Mouse (Mus musculus) neural tube, embryonic 14.5 days (tissue): ENCODE results near the gene Engase. TPM values are rescaled to one million over a fixed set of nuclear protein-coding genes. Genes with fewer than 3 reads are reported as not detected.

ENCODE experiments used
- ATAC-seq: fragments of 200-750 bp; cut with Nextera tagmentation; 2 replicates; pipeline ENCODE4 v1.8.0; 2017; ENCODE audit warnings: low read depth, mild to moderate bottlenecking, moderate TSS enrichment, moderate library complexity
- H3K27ac ChIP-seq: fragments of 300-500 bp; sonication (generic); 2 replicates; pipeline ENCODE4 v1.5.1; 2014; ENCODE audit warnings: low read depth, mild to moderate bottlenecking, control low read depth, low read length, moderate library complexity, mixed read lengths
- H3K27me3 ChIP-seq: fragments of 300-500 bp; sonication (generic); 2 replicates; pipeline ENCODE4 v1.6.1; 2014; ENCODE audit warnings: low read length; ENCODE audit not compliant: control insufficient read depth, insufficient read depth
- H3K36me3 ChIP-seq: fragments of 300-500 bp; sonication (generic); 2 replicates; pipeline ENCODE4 v1.6.1; 2014; ENCODE audit warnings: low read length, mixed read lengths; ENCODE audit not compliant: control insufficient read depth, insufficient read depth
- H3K4me1 ChIP-seq: fragments of 300-500 bp; sonication (generic); 2 replicates; pipeline ENCODE4 v1.6.1; 2014; ENCODE audit warnings: low read length; ENCODE audit not compliant: control insufficient read depth, insufficient read depth
- H3K4me2 ChIP-seq: fragments of 300-500 bp; sonication (generic); 2 replicates; pipeline ENCODE4 v1.6.1; 2014; ENCODE audit warnings: mild to moderate bottlenecking, low read depth, low read length, control low read depth
- H3K4me3 ChIP-seq: fragments of 300-500 bp; sonication (generic); 2 replicates; pipeline ENCODE4 v1.5.1; 2014; ENCODE audit warnings: low read depth, low read length, control low read depth, mixed read lengths
- H3K9ac ChIP-seq: fragments of 300-500 bp; sonication (generic); replicated peaks from 2 replicates; pipeline ENCODE4 v1.6.1; 2014; ENCODE audit warnings: low read depth, mild to moderate bottlenecking, control low read depth, low read length, mixed read lengths
- H3K9me3 ChIP-seq: fragments of 300-500 bp; sonication (generic); 2 replicates; pipeline ENCODE4 v1.6.1; 2016; ENCODE audit warnings: low read length; ENCODE audit not compliant: control insufficient read depth
- WGBS: fragments of 180-500 bp; shearing (Covaris S2); extraction: QIAGEN DNeasy Blood & Tissue Kit; methylation state at CpG from one replicate; pipeline ENCODE4 v1.1.7; 2014; 5-methylcytosine and 5-hydroxymethylcytosine counted together
- polyA plus RNA-seq: library from polyadenylated mRNA; unstranded; fragments of >200 nt; fragmentation: Nextera tagmentation; extraction: Ambion mirVana; gene quantifications from 2 replicates; pipeline ENCODE4 v1.2.1, GENCODE M21; 2014

Gene Engase
- polyA plus RNA-seq, 1 experiment from 2014 or later: 6.0 TPM

- H3K4me3 ChIP-seq: no peak overlapping the region
- no peak overlapping the region for H3K9ac ChIP-seq
- H3K9me3 ChIP-seq: no peaks in the 10 kb centered on the region
- H3K36me3 ChIP-seq: no peaks in the 10 kb centered on the region
- no peak overlapping the region for H3K27ac ChIP-seq
- ATAC-seq: no peak
- 0 out of 2 replicates have a peak overlapping the region, but pooled peaks have one; percentile 8 for H3K4me2 ChIP-seq
- 73% methylated on average over 10 of the region's 10 CpGs for whole genome bisulfite sequencing
- H3K4me1 ChIP-seq: peaks cover 14% of the 10 kb centered on the region
- no peaks in the 10 kb centered on the region for H3K27me3 ChIP-seq
Observed at GRCm38 (mm10) chr11:118433398-118433868, 43.2 kb upstream of the Engase start.

- 48% methylated on average over 13 of the region's 13 CpGs for WGBS
- no peaks in the 10 kb centered on the region for H3K9me3 ChIP-seq
- H3K4me1 ChIP-seq: peaks cover 21% of the 10 kb centered on the region
- 0 out of 2 replicates have a peak overlapping the region, but pooled peaks have one; percentile 8 for H3K4me2 ChIP-seq
- H3K27ac ChIP-seq: no peak overlapping the region
- no peak overlapping the region for H3K4me3 ChIP-seq
- H3K36me3 ChIP-seq: no peaks in the 10 kb centered on the region
- no peaks in the 10 kb centered on the region for H3K27me3 ChIP-seq
- H3K9ac ChIP-seq: no peak overlapping the region
- no peak for ATAC-seq
Observed at GRCm38 (mm10) chr11:118434093-118434492, 42.5 kb upstream of the Engase start.

- Histone ChIP-seq H3K9me3 (no peaks in the 10 kb centered on the region), H3K27me3 (no peaks in the 10 kb centered on the region), H3K4me1 (peaks cover 24% of the 10 kb centered on the region), H3K4me3 (no peak overlapping the region), H3K36me3 (no peaks in the 10 kb centered on the region), H3K27ac (no peak overlapping the region), H3K9ac (no peak overlapping the region), H3K4me2 (no peak overlapping the region)
- ATAC-seq: peak; percentile 50; the same call in 1 of the 2 replicates
- WGBS: 37% methylated on average over 6 of the region's 6 CpGs
Observed at GRCm38 (mm10) chr11:118436471-118436935, 40.1 kb upstream of the Engase start.

GRCm38 (mm10) chr11:118438665-118439414, 37.8 kb upstream of the Engase start:
- 15% methylated on average over 11 of the region's 11 CpGs for WGBS
- Histone ChIP-seq H3K9ac (no peak overlapping the region), H3K9me3 (no peaks in the 10 kb centered on the region), H3K27me3 (no peaks in the 10 kb centered on the region), H3K27ac (peak overlapping the region; percentile 62), H3K4me2 (no peak overlapping the region), H3K36me3 (no peaks in the 10 kb centered on the region), H3K4me3 (no peak overlapping the region), H3K4me1 (peaks cover 20% of the 10 kb centered on the region)
- peak; percentile 65 for ATAC-seq

- 70% methylated on average over 13 of the region's 13 CpGs for WGBS
Observed at GRCm38 (mm10) chr11:118442691-118443090, 33.9 kb upstream of the Engase start.

GRCm38 (mm10) chr11:118443201-118443970, 33.2 kb upstream of the Engase start:
- H3K4me3 ChIP-seq: no peak overlapping the region

More at GRCm38 (mm10) chr11:118442691-118443090, 33.9 kb upstream of the Engase start:
- ATAC-seq: no peak
- no peaks in the 10 kb centered on the region for H3K9me3 ChIP-seq
- no peak overlapping the region for H3K4me3 ChIP-seq
- H3K4me1 ChIP-seq: peaks cover 14% of the 10 kb centered on the region; the same call in 1 of the 2 replicates
- H3K9ac ChIP-seq: no peak overlapping the region
- H3K36me3 ChIP-seq: no peaks in the 10 kb centered on the region
- H3K27me3 ChIP-seq: no peaks in the 10 kb centered on the region
- H3K27ac ChIP-seq: no peak overlapping the region
- no peak overlapping the region for H3K4me2 ChIP-seq

GRCm38 (mm10) chr11:118445843-118446242, 30.8 kb upstream of the Engase start:
- Histone ChIP-seq H3K9ac (no peak overlapping the region), H3K27me3 (no peaks in the 10 kb centered on the region), H3K4me1 (no peaks in the 10 kb centered on the region), H3K36me3 (no peaks in the 10 kb centered on the region), H3K9me3 (no peaks in the 10 kb centered on the region), H3K27ac (no peak overlapping the region), H3K4me3 (no peak overlapping the region), H3K4me2 (no peak overlapping the region)
- WGBS: 16% methylated on average over 3 of the region's 3 CpGs
- peak; percentile 52 for ATAC-seq

More at GRCm38 (mm10) chr11:118443201-118443970, 33.2 kb upstream of the Engase start:
- H3K36me3 ChIP-seq: no peaks in the 10 kb centered on the region
- H3K4me1 ChIP-seq: peaks cover 10% of the 10 kb centered on the region; the same call in 1 of the 2 replicates
- H3K9ac ChIP-seq: no peak overlapping the region
- no peaks in the 10 kb centered on the region for H3K27me3 ChIP-seq
- no peak overlapping the region for H3K27ac ChIP-seq
- H3K4me2 ChIP-seq: no peak overlapping the region
- no peaks in the 10 kb centered on the region for H3K9me3 ChIP-seq
- 38% methylated on average over 11 of the region's 11 CpGs for WGBS
- ATAC-seq: no peak

GRCm38 (mm10) chr11:118447346-118447745, 29.3 kb upstream of the Engase start:
- no peak overlapping the region for H3K27ac ChIP-seq
- no peak overlapping the region for H3K4me2 ChIP-seq
- H3K9ac ChIP-seq: no peak overlapping the region
- H3K9me3 ChIP-seq: no peaks in the 10 kb centered on the region
- no peaks in the 10 kb centered on the region for H3K27me3 ChIP-seq
- WGBS: 63% methylated on average over 4 of the region's 4 CpGs
- H3K4me1 ChIP-seq: no peaks in the 10 kb centered on the region
- H3K36me3 ChIP-seq: no peaks in the 10 kb centered on the region
- ATAC-seq: no peak
- no peak overlapping the region for H3K4me3 ChIP-seq

GRCm38 (mm10) chr11:118448385-118448784, 28.2 kb upstream of the Engase start:
- Histone ChIP-seq H3K27ac (no peak overlapping the region), H3K27me3 (no peaks in the 10 kb centered on the region), H3K36me3 (no peaks in the 10 kb centered on the region), H3K9ac (no peak overlapping the region), H3K4me1 (no peaks in the 10 kb centered on the region), H3K4me2 (no peak overlapping the region), H3K4me3 (no peak overlapping the region), H3K9me3 (no peaks in the 10 kb centered on the region)
- 87% methylated on average over 8 of the region's 8 CpGs for WGBS
- ATAC-seq: no peak
